Mouse (Mus musculus): ENCODE data around the gene Zfp943. TPM values are rescaled to one million over a fixed set of nuclear protein-coding genes. Genes with fewer than 3 reads are reported as not detected.

The Zfp943 gene
- 13.2 and 16.0 TPM in 2 replicates for polyA plus RNA-seq (2015; fragmentation: Nextera tagmentation; extraction: Ambion mirVana)

GRCm38 (mm10) chr17:21962107-21962907 is at the start of gene Zfp943, which contains the start of gene Zfp942:
Zfp943 (plus strand) TSS chr17:21962552.
Zfp942 (minus strand) TSS chr17:21962464.

Other genes with a start within 250 kb of the Zfp943 start
- 8.1 and 8.6 TPM in 2 replicates for gene Zfp229, start 231.8 kb upstream of the Zfp943 start, polyA plus RNA-seq (2015; fragmentation: Nextera tagmentation; extraction: Ambion mirVana)
- 1.4 and 1.7 TPM in 2 replicates for gene Zfp820, start 116.8 kb upstream of the Zfp943 start, polyA plus RNA-seq (2015; fragmentation: Nextera tagmentation; extraction: Ambion mirVana)
- gene Zfp995, start 52.6 kb upstream of the Zfp943 start, polyA plus RNA-seq (2015; fragmentation: Nextera tagmentation; extraction: Ambion mirVana), result 5.0 and 6.5 TPM in 2 replicates
- 13.8 and 14.8 TPM in 2 replicates for gene Zfp942, start 88 bp upstream of the Zfp943 start, polyA plus RNA-seq (2015; fragmentation: Nextera tagmentation; extraction: Ambion mirVana)
- 0.83 and 1.0 TPM in 2 replicates for gene Zfp947, start 203.6 kb downstream of the Zfp943 start, polyA plus RNA-seq (2015; fragmentation: Nextera tagmentation; extraction: Ambion mirVana)